Mouse (Mus musculus) 3T3-L1 (cell line): ENCODE results near the gene E2f6.

Experiments
- DNase-seq: peaks from one replicate; pipeline ENCODE4 v3.0.0-alpha.2; 2015; ENCODE audit warnings: low read depth, low spot score

The E2f6 gene

GRCm38 (mm10) chr12:16847204-16847792 is 36.5 kb downstream of the E2f6 start:
- peak; percentile 46 for DNase-seq

DNA sequence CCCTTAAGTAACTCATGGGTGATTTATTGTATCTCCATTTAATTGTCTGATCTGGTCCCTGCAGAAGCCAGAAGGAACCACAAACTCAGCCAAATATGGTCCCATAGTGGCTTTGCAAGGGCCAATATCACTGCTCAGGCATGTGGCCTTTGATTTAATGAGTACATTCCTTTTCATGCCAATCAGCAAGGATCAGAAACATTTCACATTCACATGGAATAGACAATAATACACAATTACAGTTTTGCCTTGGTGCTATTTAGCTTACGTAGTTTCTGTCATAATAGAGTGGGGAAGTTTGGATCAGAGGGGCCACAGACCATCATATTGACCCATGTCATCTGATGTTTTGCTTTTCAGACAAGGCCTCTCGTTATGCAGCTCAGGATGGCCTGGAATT is 37.7 kb downstream of the E2f6 start:
- DNase-seq = no peak

- no peak for DNase-seq
These were observed 39.1 kb downstream of the E2f6 start for GRCm38 (mm10) chr12:16849821-16850220.

- peak; percentile 94 for DNase-seq
These were observed 39.9 kb downstream of the E2f6 start for GRCm38 (mm10) chr12:16850431-16851375.

DNA sequence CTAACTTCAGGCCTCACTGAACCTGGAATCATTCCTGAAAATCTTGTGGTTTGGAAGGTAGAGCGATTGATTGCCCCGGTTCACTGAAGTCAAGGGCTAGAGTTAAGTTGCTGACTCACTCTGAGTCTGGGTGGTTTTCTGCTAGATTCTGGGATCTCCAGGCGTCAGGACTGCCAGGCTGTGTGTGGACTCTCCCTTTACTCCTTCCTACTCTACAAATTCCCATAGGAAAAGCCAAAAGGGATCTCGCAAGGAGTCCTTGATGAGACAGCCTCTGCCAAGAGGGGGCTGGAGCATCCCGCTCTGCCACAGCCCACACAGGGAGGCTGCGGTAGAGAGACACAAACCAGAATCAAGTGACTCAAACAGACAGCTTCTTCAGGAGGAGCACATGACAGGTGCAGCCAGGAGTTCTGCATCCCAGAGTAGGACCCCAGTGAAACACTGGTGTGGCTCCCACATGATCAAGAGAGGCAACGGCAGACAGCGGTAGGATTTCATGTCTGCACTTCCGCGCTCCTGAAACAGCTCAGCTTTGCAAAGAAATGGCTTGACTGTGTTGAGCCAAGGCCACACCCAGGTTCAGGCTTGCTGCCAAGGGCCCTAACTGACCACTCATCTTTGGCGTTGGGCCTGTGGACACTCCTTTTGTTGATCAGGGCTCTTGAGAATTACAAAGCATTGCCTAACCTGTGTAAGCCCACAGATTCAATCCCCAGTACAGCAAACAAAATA is 42.8 kb downstream of the E2f6 start:
- DNase-seq = peak; percentile 97

- no peak for DNase-seq
These were observed 45.0 kb downstream of the E2f6 start for GRCm38 (mm10) chr12:16855632-16856305.

- DNase-seq = no peak
These were observed 45.5 kb downstream of the E2f6 start for GRCm38 (mm10) chr12:16856306-16856679.

- no peak for DNase-seq
These were observed 47.3 kb downstream of the E2f6 start for GRCm38 (mm10) chr12:16858081-16858480.

DNA sequence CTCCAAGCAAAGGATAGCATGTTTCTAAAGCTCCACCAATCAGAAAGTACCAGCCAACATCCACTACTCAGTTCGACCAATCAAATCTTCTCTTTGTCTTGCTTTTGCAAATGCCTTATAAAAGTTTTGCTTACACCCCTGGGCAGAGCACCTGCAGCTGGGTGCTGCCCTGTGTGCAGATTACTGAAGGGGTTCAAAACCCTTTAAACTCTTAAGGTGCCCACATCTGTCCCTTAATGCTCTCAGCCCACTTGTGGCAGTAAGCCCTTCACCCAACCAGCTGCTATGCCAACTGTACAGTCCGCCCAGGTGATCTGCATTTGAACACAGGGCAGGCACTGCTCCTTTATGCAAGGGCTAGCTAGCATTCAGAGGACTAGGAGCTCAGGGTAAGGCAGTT is 49.0 kb downstream of the E2f6 start:
- no peak for DNase-seq

GRCm38 (mm10) chr12:16860533-16860932 is 49.8 kb downstream of the E2f6 start:
- DNase-seq = no peak

GRCm38 (mm10) chr12:16860961-16861360 is 50.2 kb downstream of the E2f6 start:
- no peak for DNase-seq

DNA sequence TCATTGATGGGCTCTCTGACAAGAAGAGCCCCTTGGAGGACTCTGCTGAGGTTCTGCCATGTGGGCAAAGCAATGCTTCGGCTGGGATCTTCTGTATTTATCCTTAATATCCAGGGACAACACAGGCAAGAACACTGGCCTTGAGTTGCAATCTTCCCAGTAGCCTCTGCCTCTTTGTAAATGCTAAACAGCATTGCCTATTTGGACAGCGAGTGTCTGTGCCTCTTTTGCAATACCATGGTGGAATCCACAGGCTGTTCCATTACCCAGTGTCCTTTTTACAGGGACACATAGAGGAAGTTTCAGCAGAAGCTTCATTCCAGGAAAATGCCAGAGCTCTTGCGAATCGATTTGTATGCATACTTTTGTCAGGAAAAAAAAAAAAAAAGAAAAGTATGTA is 53.7 kb downstream of the E2f6 start:
- DNase-seq = peak; percentile 58

- peak; percentile 28 for DNase-seq
These were observed 55.1 kb downstream of the E2f6 start for GRCm38 (mm10) chr12:16865871-16866270.

- DNase-seq = peak; percentile 86
These were observed 55.7 kb downstream of the E2f6 start for GRCm38 (mm10) chr12:16866460-16866859.

- no peak for DNase-seq
These were observed 56.5 kb downstream of the E2f6 start for GRCm38 (mm10) chr12:16867306-16867705.

GRCm38 (mm10) chr12:16868618-16869017 is 57.9 kb downstream of the E2f6 start:
- DNase-seq = no peak

DNA sequence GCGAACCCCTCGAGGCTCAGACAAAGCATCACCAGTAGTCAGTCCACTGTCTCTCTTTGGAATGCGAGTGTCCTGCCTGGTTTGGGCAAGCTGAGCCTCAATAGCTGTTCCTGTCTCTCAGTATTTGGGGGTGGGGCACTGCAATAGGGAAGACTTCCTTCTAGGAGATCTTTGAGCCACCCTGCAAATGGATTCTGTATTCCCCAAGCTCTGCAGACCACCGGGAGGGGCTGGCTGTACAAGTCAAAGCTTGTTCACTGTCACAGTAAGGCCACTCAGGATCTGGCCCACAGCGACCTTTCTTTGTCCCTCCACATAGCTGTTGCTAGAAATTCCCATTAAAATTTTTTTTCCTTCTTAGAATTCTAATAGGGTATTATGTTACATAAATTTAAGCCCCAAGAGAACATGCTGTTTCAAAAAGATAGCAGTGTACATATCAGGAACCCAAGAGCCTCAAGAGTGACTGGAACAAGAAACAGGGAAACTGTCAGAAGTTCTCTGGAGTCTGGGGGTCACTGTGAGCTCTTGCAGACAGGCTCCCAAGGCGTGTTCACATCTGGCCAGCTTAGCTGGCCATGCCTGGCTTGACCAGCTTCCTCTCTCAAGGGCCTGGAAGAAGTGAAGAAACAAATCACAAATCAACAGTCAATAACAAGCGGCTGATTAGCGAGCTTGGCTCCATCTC is 58.5 kb downstream of the E2f6 start:
- DNase-seq = no peak

DNA sequence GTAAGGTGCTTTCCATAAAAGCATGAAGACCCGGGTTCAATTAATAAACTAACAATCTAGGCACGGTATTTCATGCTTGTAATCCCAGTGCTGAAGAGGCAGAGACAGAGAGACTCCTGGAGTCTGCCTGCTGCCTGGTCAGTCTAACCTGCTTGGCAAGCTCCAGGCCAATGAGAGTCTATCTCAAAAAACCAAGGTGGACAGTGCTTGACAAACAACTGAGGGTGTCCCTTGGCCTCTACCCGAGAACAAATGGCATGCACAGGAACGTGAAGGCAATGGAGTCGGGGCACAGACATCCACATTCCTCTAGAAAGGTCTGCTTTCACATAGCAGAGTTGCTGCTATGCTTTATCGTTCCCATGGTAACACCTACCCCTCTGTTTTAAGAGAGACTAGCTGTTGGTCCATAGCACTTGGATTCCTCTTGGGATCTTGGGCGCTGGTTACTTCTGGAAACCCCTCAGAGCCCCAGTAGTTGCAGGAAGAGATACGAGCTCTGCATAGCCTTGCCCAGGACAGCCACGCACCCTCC is 59.2 kb downstream of the E2f6 start:
- no peak for DNase-seq

DNA sequence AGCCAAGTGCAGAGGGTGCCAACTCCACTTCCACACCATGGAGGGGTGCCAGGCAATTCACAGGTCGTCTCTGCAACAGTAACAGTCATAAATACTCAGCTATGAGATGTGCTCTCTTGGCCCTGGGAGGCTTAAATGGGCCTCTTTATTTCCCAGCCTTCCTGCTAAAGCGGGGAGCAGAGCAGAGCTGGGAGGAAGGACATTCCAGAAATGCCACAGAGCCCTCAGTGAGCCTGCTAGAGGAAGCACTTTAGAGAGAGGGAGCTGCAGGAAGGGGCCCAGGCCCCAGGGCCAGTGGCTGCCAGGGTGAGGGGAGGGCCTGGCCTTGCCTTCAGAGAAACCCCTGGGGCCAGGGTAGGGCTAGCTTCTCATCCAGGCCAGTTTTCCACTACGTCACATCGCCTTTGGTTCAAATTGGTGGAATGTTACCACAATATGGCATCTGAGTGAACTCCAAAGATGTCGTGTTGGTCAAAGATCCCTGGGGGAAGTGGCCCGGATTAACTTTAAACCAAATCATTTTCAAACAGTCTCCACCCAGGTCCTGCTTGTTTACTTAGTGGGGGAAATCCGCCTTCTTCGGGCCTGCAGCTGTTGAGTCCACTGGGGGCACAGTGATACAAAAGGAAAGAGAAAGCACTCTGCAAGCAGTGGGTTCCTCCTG is 59.8 kb downstream of the E2f6 start:
- DNase-seq = peak; percentile 94

DNA sequence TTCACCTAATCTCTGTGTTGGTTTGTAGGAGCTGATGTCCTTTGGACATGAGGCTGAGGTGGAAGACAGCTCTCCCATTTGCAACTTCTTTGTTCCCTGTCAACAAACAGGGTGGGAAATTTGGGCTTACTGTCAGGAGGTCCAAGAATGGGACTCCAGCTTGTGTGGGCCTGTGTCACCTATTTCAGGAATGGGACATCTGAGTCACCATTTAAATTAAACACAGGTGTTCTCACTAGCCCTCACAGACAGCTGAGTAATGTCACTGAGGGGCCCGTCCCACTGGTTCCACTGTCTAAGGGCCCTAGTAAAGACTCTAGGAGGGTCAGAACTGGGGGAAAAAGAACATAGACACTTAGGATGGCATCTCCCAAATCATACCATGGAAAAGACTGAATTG is 61.2 kb downstream of the E2f6 start:
- DNase-seq = peak; percentile 24
